Mouse (Mus musculus) embryo, embryonic 11 days (tissue): ENCODE results near the gene Gab3.
"Not testable (repeated sequence)": the region's sequence is repeated elsewhere in the genome, so short reads cannot be mapped to it uniquely, and the experiment has no call there.

Experiments used
- DNase-seq: peaks from one replicate; pipeline ENCODE4 v3.0.0-alpha.2; 2015

Gab3 gene

DNA sequence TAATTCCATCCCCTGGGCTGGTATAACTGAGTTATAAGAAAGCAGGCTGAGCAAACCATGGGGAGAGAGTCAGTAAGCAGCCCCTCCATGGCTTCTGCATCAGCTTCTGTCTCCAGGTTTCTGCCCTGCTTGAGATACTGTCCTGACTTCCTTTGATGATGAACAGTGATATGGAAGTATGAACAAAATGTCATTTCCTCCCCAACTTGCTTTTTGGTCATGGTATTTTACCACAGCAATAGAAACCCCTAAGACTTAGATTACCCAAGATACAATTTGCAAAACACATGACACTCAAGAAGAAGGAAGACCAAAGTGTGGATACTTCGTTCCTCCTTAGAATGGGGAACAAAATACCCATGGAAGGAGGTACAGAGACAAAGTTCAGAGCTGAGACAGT lies 51.2 kb downstream of the Gab3 start:
- DNase-seq: not testable (repeated sequence)

DNA sequence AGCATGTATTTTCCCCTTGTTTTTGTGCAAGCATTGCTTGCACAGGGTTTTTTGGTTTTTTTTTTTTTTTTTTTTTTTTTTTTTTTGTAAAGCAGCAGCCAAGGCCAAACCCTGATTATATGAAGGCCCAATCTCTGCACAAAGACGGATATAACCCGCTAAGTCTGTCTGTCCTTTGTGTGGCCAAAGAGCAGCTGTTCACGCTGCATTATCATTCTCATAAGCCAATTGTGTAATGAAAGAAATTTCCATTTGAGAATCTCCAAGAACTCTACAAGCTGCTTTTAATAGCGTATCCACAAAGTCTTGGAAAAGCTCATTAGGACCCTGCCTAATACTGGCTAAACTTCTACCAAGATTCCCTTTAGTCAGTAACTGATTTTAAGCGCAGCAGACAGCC lies 101.5 kb downstream of the Gab3 start:
- no peak for DNase-seq

DNA sequence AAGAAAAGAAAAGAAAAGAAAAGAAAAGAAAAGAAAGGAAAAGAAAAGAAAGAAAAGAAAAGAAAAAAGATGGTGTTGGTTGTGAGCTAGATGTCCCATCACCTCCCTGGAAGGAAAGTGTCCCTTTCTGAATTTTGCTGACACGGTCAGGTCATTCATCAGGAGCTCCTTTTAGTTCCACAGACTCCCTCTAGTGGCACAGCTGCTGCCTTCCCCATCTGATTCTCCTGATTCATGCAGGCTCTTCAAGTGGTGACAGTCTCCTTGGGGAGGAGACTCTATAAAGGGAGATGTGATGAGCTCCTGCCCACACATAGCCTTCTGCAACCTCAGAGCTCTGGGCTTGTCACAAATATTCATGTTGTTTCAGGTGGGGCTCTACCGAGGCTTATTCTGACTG lies 122.4 kb downstream of the Gab3 start:
- peak; percentile 21 for DNase-seq

DNA sequence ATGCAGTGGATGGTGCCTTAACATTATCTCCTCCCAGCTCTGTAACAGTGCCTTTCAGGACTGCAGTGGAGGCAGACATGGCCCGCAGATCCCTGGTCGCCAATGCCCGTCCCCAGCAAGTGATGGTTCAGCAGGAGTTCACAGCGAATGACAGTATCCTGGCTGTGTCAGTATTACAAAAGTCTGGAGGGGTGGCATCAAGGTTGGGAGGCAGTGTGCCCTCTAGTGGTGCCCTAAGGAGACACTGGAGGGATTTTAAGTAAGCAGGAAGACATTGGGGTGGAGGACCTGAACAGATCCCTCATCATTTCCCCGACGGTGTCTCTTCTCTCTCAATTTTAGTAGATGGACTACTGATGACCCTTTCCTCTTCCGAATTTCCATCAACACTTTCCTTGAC lies 126.1 kb downstream of the Gab3 start:
- not testable (repeated sequence) for DNase-seq
